Mouse (Mus musculus) G1E (cell line): ENCODE data around the gene Taar4.

ENCODE experiments used
- CTCF ChIP-seq: IDR thresholded peaks from 2 replicates; pipeline ENCODE4 v1.5.1; 2012; ENCODE audit warnings: low read depth, low read length, inconsistent platforms, mixed read lengths
- TAL1 ChIP-seq: conservative IDR thresholded peaks from 2 replicates; pipeline ENCODE4 v1.6.1; 2012; ENCODE audit warnings: low read depth, low read length, inconsistent platforms, mixed read lengths

DNA sequence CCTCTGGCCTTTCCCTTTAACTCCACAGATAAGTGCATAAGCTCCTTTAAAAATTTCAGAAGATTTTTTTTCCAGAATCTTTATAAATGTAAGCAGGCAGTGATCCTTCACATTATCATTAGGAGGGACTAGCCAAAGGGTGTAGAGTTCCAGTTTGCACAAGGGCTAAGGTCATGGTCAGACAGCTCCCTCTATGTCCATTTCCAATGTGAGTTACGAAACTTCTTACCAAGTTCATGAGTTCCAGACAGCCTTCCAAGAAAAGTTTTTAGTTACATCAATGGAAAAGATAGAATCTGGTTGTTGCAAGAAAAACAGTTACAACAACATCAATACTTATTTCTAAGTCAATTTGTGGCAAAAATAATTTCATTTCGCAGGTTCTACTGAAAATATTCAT is 36.4 kb upstream of the Taar4 start:
- TF ChIP-seq CTCF: no peak
- TF ChIP-seq TAL1: no peak
